Mouse (Mus musculus) kidney, postnatal 0 days (tissue): ENCODE measurements around the gene Rnf207. TPM values are rescaled to one million over a fixed set of nuclear protein-coding genes. Genes with fewer than 3 reads are reported as not detected.

Source experiments
- ATAC-seq: fragments of 200-750 bp; cut with Nextera tagmentation; replicated peaks from 2 replicates; pipeline ENCODE4 v1.8.0; 2017; ENCODE audit warnings: low read depth, moderate number of reproducible peaks, moderate TSS enrichment, moderate library complexity; ENCODE audit not compliant: low FRiP score
- DNase-seq: peaks from one replicate; pipeline ENCODE4 v3.0.0-alpha.2; 2016; ENCODE audit warnings: low spot score
- H3K27ac ChIP-seq: fragments of 300-500 bp; sonication (generic); 2 replicates; pipeline ENCODE4 v1.5.1; 2014; ENCODE audit warnings: mild to moderate bottlenecking
- H3K27me3 ChIP-seq: fragments of 300-500 bp; sonication (generic); 2 replicates; pipeline ENCODE4 v1.6.1; 2014; ENCODE audit warnings: low read length, mixed read lengths; ENCODE audit not compliant: insufficient read depth
- H3K36me3 ChIP-seq: fragments of 300-500 bp; sonication (generic); 2 replicates; pipeline ENCODE4 v1.6.1; 2014; ENCODE audit warnings: low read length, mixed read lengths; ENCODE audit not compliant: insufficient read depth
- H3K4me1 ChIP-seq: fragments of 300-500 bp; sonication (generic); replicated peaks from 2 replicates; pipeline ENCODE4 v1.6.1; 2014; ENCODE audit warnings: antibody characterized with exemption, low read length, mixed read lengths; ENCODE audit not compliant: insufficient read depth
- H3K4me2 ChIP-seq: fragments of 300-500 bp; sonication (generic); 2 replicates; pipeline ENCODE4 v1.6.1; 2014; ENCODE audit warnings: mild to moderate bottlenecking, low read length, moderate library complexity, mixed read lengths
- H3K4me3 ChIP-seq: fragments of 300-500 bp; sonication (generic); replicated peaks from 2 replicates; pipeline ENCODE4 v1.5.1; 2014; ENCODE audit warnings: low read depth, low read length
- H3K9ac ChIP-seq: fragments of 300-500 bp; sonication (generic); 2 replicates; pipeline ENCODE4 v1.6.1; 2014; ENCODE audit warnings: low read depth, low read length
- H3K9me3 ChIP-seq: fragments of 300-500 bp; sonication (generic); replicated peaks from 2 replicates; pipeline ENCODE4 v1.6.1; 2016; ENCODE audit warnings: low read length, inconsistent platforms, mixed read lengths
- CTCF ChIP-seq: IDR thresholded peaks from 2 replicates; pipeline ENCODE4 v1.5.1; 2016; ENCODE audit warnings: antibody characterized with exemption, low read depth, mild to moderate bottlenecking, moderate library complexity
- WGBS: fragments of 180-500 bp; shearing (Covaris S2); extraction: QIAGEN DNeasy Blood & Tissue Kit; methylation state at CpG from one replicate; pipeline ENCODE4 v1.1.7; 2014; 5-methylcytosine and 5-hydroxymethylcytosine counted together
- polyA plus RNA-seq: library from polyadenylated mRNA; unstranded; fragments of >200 nt; fragmentation: Nextera tagmentation; extraction: Ambion mirVana; gene quantifications from 2 replicates; pipeline ENCODE4 v1.2.1, GENCODE M21; 2015

Gene Rnf207
- polyA plus RNA-seq, 1 experiment from 2014 or later, result 1.1 TPM

- no peak for ATAC-seq
These were observed 25.9 kb upstream of the Rnf207 start for GRCm38 (mm10) chr4:152344651-152345050.

GRCm38 (mm10) chr4:152343296-152343695 is 24.5 kb upstream of the Rnf207 start:
- peaks cover 12% of the 10 kb centered on the region for H3K4me1 ChIP-seq
- no peak overlapping the region for H3K27ac ChIP-seq
- no peaks in the 10 kb centered on the region for H3K36me3 ChIP-seq
- H3K4me3 ChIP-seq, result no peak overlapping the region
- H3K4me2 ChIP-seq, result no peak overlapping the region
- peak; percentile 72 for TF ChIP-seq CTCF
- no peaks in the 10 kb centered on the region for H3K9me3 ChIP-seq
- ATAC-seq (no peak), DNase-seq (peak; percentile 65)
- 14% methylated on average over 5 of the region's 5 CpGs for WGBS
- no peak overlapping the region for H3K9ac ChIP-seq
- H3K27me3 ChIP-seq, result peaks cover 9% of the 10 kb centered on the region; the same call in 1 of the 2 replicates

More at GRCm38 (mm10) chr4:152344651-152345050, 25.9 kb upstream of the Rnf207 start:
- WGBS, result 37% methylated on average over 7 of the region's 7 CpGs
- TF ChIP-seq CTCF, result no peak
- Histone ChIP-seq H3K4me1 (peaks cover under 1% of the 10 kb centered on the region; the same call in 1 of the 2 replicates), H3K27me3 (peaks cover 6% of the 10 kb centered on the region; the same call in 1 of the 2 replicates), H3K27ac (no peak overlapping the region), H3K4me3 (no peak overlapping the region), H3K9me3 (no peaks in the 10 kb centered on the region), H3K4me2 (no peak overlapping the region), H3K36me3 (no peaks in the 10 kb centered on the region), H3K9ac (no peak overlapping the region)
- DNase-seq, result no peak

- Histone ChIP-seq H3K4me2 (no peak overlapping the region), H3K36me3 (0 out of 2 replicates have a peak, but pooled peaks cover 3% of the 10 kb centered on the region), H3K9ac (no peak overlapping the region), H3K27ac (no peak overlapping the region), H3K27me3 (peaks cover 11% of the 10 kb centered on the region; the same call in 1 of the 2 replicates), H3K4me1 (peaks cover 12% of the 10 kb centered on the region), H3K9me3 (no peaks in the 10 kb centered on the region), H3K4me3 (no peak overlapping the region)
- ATAC-seq (no peak), DNase-seq (no peak)
- WGBS, result 38% methylated on average over 15 of the region's 15 CpGs
- no peak for TF ChIP-seq CTCF
These were observed 21.9 kb upstream of the Rnf207 start for GRCm38 (mm10) chr4:152340584-152341284.

- H3K9me3 ChIP-seq, result no peaks in the 10 kb centered on the region
- no peak for TF ChIP-seq CTCF
- ATAC-seq (no peak), DNase-seq (no peak)
- H3K27me3 ChIP-seq, result peaks cover 11% of the 10 kb centered on the region; the same call in 1 of the 2 replicates
- 2% methylated on average over 9 of the region's 26 CpGs for WGBS
- peaks cover 12% of the 10 kb centered on the region for H3K4me1 ChIP-seq
- 0 out of 2 replicates have a peak, but pooled peaks cover 10% of the 10 kb centered on the region for H3K36me3 ChIP-seq
- H3K4me2 ChIP-seq, result peak overlapping the region; percentile 98
- peak overlapping the region; percentile 44; the same call in 1 of the 2 replicates for H3K9ac ChIP-seq
- no peak overlapping the region for H3K27ac ChIP-seq
- H3K4me3 ChIP-seq, result peak overlapping the region; percentile 51
These were observed 20.5 kb upstream of the Rnf207 start for GRCm38 (mm10) chr4:152339293-152339790.

GRCm38 (mm10) chr4:152338419-152339292 is 19.9 kb upstream of the Rnf207 start, which contains the start of gene Chd5:
TSS of gene Chd5 (plus strand) at chr4:152338651.
- Histone ChIP-seq H3K4me1 (peaks cover 12% of the 10 kb centered on the region), H3K9ac (peak within 1 kb of the TSS; percentile 44), H3K4me3 (peak within 1 kb of the TSS; percentile 51), H3K36me3 (peaks cover 17% of the 10 kb centered on the region), H3K9me3 (no peaks in the 10 kb centered on the region), H3K27ac (no peak within 1 kb of the TSS), H3K27me3 (peaks cover 11% of the 10 kb centered on the region; the same call in 1 of the 2 replicates), H3K4me2 (peak within 1 kb of the TSS; percentile 98)
- DNase-seq (no peak), ATAC-seq (peak; percentile 18; the same call in 1 of the 2 replicates)
- 2% methylated on average over 93 of the region's 120 CpGs for WGBS
- no peak for TF ChIP-seq CTCF

GRCm38 (mm10) chr4:152337772-152338171 is 19.0 kb upstream of the Rnf207 start:
- DNase-seq, result no peak
- Histone ChIP-seq H3K4me1 (peaks cover 12% of the 10 kb centered on the region), H3K9me3 (no peaks in the 10 kb centered on the region), H3K4me2 (no peak overlapping the region), H3K27ac (no peak overlapping the region), H3K4me3 (no peak overlapping the region), H3K27me3 (peaks cover 11% of the 10 kb centered on the region; the same call in 1 of the 2 replicates), H3K9ac (no peak overlapping the region), H3K36me3 (peaks cover 23% of the 10 kb centered on the region)
- WGBS, result 34% methylated on average over 6 of the region's 6 CpGs
- no peak for TF ChIP-seq CTCF
- ATAC-seq, result no peak
